Mouse (Mus musculus) left cerebral cortex, adult 11 months (tissue): ENCODE data around the gene Gm49661.

Experiments used
- DNase-seq: peaks from one replicate; pipeline ENCODE4 v3.0.0; 2022; ENCODE audit warnings: low spot score

The Gm49661 gene

GRCm38 (mm10) chr8:84969241-84970134 lies at the start of gene Gm49661, which contains the start of the genes Prdx2 and Rnaseh2a:
Gm49661 (minus strand) TSS chr8:84969433.
Prdx2 (plus strand) TSS chr8:84969587.
Rnaseh2a (minus strand) TSS chr8:84969767.
- DNase-seq, result no peak

DNA sequence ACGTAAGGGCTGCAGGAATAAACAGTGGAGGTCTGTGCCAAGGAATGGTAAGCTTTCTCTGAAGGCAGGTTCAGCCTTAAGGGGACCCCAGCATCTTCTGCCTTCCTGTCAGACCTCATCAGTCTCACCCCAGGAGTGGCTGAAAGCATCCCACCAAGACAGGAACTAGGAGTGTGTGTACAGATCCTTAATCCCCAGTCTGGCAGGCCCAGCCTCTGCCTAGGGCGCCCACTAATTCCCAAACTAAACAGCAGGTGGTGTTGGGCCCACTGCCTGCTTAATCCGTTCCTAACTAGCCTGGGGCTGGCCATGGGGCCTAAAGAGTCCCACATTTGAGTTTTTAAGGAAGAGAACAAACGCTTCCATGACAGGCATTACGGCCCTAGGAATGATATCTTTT lies 48.0 kb upstream of the Gm49661 start:
- no peak for DNase-seq

- DNase-seq, result no peak
Observed at GRCm38 (mm10) chr8:85016724-85017123, 47.5 kb upstream of the Gm49661 start.

DNA sequence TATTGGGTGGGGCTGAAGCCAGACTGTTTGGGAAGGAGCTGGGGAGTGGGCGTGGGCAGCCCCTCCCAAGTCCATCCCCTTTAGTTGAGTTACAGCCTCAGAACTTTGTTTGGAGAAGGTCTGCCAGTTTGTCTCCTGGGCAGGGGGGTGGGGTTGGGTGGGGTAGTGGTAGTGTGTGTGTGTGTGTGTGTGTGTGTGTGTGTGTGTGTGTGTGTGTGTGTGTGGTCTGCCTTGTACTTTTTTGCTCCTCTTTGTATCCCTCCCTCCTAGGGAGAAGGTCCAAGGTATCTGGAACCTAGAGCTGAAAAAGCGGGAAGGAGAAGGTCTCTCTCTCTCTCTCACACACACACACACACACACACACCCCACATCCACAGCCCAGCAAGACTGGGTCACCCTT lies 45.2 kb upstream of the Gm49661 start, which contains the start of gene Best2:
Best2 (minus strand) TSS at position 101 of the 400 bp plus-strand sequence.
- DNase-seq, result no peak

- peak; percentile 67 for DNase-seq
Observed at GRCm38 (mm10) chr8:85013230-85013840, 44.1 kb upstream of the Gm49661 start.

DNA sequence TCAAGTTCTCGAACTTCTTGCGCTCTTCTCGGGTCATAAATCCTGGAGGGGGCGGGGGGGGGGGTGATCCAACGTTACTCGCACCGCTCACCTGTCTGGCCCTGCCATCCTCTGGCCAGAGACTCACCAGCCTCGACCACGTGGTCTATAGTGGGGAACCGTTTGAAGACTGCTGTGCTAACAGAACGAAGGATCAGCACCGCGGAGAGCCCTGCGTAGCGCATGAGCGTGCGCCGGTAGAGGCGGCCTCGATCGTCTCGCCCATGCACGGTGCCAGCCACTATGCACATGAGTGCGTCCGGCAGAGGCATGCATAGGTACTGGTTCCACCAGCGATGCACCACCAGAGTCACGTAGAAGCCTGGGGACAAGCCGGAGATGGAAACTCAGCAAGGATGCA lies 42.0 kb upstream of the Gm49661 start:
- no peak for DNase-seq

- no peak for DNase-seq
Observed at GRCm38 (mm10) chr8:85007686-85008085, 38.5 kb upstream of the Gm49661 start.

DNA sequence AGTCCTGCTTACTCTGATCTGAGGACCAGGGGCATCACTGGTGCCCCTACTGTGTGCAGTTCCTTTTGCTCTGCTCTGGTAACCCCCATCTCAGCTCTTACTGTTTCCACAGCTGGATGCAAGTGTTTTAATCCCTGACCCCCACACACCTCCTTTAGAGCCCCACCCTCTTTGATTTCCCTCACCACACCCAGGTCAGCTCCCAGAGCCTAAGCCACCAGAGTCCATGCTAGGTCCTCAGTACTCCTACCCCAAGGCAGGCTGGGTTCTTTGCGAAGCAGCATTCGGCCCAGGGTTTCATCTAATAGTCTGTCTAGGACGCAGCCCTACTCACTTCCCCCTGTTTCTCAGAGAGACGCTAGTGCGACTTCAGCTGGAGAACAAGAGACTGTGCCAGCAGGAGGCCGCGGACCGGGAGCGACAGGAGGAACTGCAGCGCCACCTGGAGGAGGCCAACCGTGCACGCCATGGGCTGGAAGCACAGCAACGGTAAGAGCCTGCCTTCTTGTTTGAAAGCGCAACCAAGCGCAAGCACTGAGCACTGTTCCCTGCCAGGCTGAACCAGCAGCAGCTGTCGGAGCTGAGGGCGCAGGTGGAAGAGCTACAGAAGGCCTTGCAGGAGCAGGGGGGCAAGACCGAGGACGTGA lies 28.5 kb upstream of the Gm49661 start:
- DNase-seq, result peak; percentile 76

GRCm38 (mm10) chr8:84996978-84997377 lies 27.7 kb upstream of the Gm49661 start:
- DNase-seq, result no peak

- DNase-seq, result no peak
Observed at GRCm38 (mm10) chr8:84995680-84996079, 26.4 kb upstream of the Gm49661 start.

- DNase-seq, result no peak
Observed at GRCm38 (mm10) chr8:84994375-84994774, 25.1 kb upstream of the Gm49661 start.

- DNase-seq, result no peak
Observed at GRCm38 (mm10) chr8:84990836-84991235, 21.6 kb upstream of the Gm49661 start.

DNA sequence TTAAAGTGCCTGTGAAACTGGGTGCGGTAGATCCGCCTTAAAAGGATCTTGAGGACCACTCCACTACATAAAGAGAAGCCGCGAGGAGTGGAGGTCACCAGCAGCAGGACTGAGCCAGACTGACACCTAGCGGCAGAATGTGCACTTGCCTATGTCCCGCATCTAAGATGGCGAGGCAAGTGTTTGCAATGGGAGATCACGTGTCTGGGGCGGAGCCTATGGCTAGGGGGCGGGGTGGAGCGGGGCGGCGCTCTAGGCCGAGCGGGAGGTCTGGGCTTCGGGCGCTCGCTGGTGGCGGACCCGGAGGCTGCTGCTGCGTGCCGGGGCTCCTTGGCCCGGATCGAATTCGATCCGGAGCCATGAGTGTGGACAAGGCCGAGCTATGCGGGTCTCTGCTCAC lies 21.1 kb upstream of the Gm49661 start, which contains the start of gene Hook2:
Hook2 (plus strand) TSS at position 255 of the 400 bp plus-strand sequence.
- DNase-seq, result peak; percentile 94

- DNase-seq, result peak; percentile 85
Observed at GRCm38 (mm10) chr8:84989810-84990209, 20.6 kb upstream of the Gm49661 start.

DNA sequence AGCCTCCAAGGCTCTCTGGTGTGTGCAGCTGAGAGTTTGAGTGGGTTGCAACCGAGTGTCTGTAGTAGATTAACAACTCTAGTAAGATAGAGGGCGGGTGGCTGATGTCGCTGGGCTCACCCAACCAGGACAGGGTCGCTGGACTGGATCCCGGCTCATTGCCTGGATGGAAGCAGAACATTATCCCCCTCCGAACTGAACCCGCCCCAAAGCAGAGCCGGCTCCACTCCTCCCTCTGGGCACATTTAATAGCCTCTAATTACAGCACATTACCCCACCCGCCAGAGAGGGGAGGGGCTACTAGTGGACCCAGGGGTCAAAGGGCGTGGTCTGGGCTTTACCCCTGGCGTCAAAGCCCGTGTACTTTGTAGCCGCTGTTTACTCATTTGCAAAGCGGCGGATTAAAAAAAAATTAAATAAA lies 20.1 kb upstream of the Gm49661 start:
- no peak for DNase-seq

- no peak for DNase-seq
Observed at GRCm38 (mm10) chr8:84987903-84988302, 18.7 kb upstream of the Gm49661 start.

DNA sequence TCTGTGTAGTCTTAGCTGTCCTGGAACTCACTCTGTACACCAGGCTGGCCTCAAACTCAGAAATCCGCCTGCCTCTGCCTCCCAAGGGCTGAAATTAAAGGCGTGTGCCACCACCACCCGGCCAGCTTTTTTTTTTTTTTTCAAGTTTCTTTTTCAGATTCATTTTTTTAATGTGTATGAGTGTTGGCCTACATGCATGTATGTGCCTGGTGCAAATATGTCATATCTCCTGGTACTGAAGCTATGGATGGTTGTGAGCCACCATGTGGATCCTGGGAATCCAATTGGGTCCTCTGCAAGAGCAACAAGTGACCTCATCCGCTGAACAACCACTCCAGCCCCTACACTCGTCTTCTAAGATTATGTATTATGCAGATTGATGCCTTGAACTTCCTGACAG lies 18.2 kb upstream of the Gm49661 start:
- no peak for DNase-seq

DNA sequence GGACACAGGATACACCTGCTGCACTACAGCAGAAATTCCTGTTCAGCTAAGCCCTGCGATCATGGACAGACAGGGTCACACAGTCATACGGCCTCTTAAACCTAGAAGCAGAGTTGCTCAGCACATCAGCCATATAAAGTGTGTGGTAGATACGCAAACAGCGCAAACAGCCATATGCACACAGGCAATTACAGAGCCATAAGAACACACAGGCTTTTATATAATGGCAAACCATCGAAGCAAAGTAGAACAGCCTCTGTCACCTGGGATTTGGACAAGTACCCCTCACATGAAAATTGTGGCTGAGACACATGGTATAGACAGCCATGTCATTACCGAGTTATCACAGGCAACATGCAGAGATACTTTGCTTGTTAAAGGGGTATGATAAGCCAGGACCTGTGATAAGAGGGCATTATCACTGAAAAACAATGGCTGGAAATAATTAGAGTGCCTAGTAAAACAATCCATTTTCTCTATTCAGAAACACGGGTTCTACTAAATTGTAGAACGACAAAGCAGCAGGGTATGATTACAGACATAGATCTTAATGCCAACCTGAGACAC lies 17.2 kb upstream of the Gm49661 start:
- no peak for DNase-seq

DNA sequence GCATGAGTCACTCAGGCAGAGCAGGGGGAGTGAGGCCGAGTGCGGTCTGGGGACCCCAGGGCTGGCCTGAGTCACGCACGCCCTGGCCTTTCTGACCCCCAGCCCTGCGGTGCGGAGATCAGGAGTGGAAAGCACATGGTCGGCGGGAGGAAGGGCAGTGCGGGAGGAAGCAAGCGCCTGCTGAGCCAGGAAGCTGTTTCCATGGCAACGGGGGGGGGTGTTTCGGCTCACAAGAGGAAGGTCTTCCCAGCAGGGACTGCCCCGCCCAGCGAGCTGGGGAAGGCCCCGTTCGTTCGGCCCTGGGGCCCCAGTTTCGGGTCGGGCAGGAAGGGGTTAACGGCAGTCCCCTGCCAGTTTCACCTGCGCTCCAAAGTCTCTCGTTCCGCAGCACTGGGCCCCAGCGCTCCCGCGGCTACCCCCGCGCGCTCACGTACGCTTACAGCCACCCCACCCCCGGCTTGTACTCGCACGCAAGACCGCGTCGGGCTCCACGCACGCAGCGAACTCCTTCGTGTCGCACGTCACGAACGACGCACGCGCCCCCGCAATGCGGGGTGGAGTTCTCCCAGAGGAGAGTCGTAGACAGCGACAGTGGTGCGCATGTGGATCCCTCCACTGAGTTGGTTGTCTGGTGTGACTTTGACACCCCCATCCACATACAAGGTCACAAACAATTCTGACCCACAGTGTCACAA lies 16.6 kb upstream of the Gm49661 start:
- peak; percentile 93 for DNase-seq

DNA sequence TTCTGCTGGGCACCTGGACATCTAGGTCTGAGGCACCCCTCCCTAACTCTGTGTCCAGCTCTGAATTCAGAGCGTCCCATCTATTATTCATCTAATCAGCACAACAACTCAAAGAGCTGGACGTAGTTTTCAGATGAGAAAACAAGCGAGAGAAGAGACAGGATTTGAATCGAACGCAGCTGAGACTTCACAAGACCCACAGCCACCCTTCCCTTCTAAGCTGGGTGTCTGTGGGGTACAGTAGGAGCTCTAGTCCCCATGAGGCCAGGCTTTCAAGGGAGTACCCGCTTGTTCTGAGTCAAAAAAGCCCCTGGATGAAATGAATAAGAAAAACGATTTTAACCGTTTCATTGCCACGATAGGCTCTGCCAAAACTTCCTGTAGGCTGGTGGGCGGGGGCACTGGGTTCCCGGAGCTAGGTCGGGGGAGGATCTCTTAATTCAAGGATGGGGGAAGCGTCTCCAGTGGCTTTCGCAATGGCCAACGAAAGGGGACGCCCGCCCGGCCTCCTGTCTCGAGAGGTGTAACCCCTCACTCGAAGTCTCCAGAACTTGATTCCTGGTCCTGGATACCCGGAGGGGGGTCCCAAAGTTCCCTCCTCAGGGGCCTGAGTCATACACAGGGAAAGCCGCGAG lies 15.9 kb upstream of the Gm49661 start:
- no peak for DNase-seq
